Mouse (Mus musculus): ENCODE measurements around the gene Tead1. TPM values are rescaled to one million over a fixed set of nuclear protein-coding genes. Genes with fewer than 3 reads are reported as not detected.

The Tead1 gene
- 10 to 100 TPM; 66.2 to 74.8 TPM for total RNA-seq (2021)
- long read RNA-seq, experiment 1, partial matches to known transcripts, result 0 of 4 reads
- long read RNA-seq, experiment 1, other reads (novel, unspliced or antisense), result 4 of 4 reads
- long read RNA-seq, experiment 2, partial matches to known transcripts, result 3 of 14 reads
- long read RNA-seq, experiment 2, other reads (novel, unspliced or antisense), result 9 of 14 reads

- DNase-seq (ENCODE audit: low spot score in 2 of 2), result peak; percentile 95 to 98
These were observed at the start of gene Tead1 for GRCm38 (mm10) chr7:112679171-112679512. Tead1 (plus strand) TSS chr7:112679318.

DNA sequence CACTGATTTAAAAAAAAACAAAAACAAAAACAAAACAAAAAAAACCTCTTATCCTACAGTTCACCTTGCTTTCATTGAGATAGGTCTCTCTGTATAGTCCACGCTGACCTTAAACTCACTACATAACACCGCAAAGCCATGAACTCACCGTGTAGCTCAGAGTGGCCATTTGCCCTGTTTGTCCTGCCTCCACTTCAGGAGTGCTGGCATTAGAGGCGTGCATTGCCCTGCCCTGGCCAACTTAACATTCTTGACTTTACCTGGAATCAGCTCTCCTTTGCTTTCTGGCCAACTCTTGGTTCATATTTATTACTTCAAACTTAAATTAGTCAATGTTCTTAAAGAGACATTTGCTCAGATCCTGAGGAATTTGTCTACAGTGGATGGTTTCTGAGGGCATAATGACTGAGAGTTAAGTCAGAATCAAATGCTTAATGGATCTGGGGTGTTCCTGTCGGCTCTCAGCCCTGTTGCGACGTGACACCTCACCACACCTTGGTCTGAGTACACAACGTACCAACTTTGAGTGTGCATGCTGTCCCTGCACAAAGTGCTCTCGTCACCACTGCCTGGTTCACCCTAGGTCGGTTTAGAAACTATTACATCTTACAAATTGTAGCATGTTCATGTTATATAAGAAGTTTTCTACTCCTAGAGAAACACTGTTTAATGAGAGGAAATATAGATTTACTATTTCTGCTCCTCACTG lies 44.5 kb upstream of the Tead1 start:
- no peak for DNase-seq (ENCODE audit: low spot score in 2 of 2)

GRCm38 (mm10) chr7:112635936-112636335 lies 43.2 kb upstream of the Tead1 start:
- DNase-seq (ENCODE audit: low spot score in 2 of 2), result no peak

GRCm38 (mm10) chr7:112643866-112644543 lies 35.1 kb upstream of the Tead1 start:
- DNase-seq (ENCODE audit: low spot score in 2 of 2), result no peak

GRCm38 (mm10) chr7:112644701-112645100 lies 34.4 kb upstream of the Tead1 start:
- no peak for DNase-seq (ENCODE audit: low spot score in 2 of 2)

DNA sequence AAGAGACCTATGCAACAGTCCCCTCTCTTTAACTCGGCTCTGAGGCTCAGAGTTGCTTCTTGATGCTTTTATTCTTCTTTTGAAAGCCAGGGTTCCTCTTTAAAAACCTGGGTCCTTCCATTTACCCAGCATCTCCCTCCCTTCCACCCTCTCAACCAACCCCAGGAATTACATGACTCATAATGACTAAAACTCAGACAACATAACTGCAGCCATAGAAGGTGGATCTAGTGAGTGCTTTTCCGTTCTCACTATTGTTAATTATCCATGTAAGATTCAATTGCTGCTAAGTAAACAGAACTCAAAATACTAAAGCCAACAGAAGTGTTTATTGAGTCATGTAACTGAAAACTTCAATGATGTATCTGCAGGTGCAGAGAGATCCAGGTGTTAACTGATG lies 33.4 kb upstream of the Tead1 start:
- no peak for DNase-seq (ENCODE audit: low spot score in 2 of 2)

- no peak for DNase-seq (ENCODE audit: low spot score in 2 of 2)
These were observed 31.7 kb upstream of the Tead1 start for GRCm38 (mm10) chr7:112647417-112647816.

GRCm38 (mm10) chr7:112656141-112656662 lies 22.9 kb upstream of the Tead1 start:
- DNase-seq (ENCODE audit: low spot score in 2 of 2), result no peak

GRCm38 (mm10) chr7:112658939-112659338 lies 20.2 kb upstream of the Tead1 start:
- DNase-seq (ENCODE audit: low spot score in 2 of 2), result no peak

DNA sequence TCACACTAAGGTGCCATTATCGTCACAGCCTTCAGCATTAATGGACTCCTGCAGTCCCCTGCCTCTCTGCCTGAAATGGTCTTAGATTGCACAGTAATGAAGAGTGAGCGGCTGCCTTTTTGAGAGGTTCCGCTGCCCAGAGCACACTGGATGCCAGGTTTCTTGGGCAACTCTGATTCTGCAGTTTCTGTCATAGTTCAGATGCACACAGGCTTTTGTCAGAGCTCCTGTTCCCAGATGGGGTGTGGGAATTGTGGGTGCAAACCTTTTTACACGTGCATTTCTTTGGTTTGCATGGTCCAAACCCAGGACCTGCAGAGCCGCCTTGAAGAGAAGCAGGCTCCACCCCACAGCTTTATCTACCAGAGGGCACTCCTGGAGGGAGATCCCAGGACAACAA lies 19.3 kb upstream of the Tead1 start:
- DNase-seq (ENCODE audit: low spot score in 2 of 2), result no peak

- no peak for DNase-seq (ENCODE audit: low spot score in 2 of 2)
These were observed 18.8 kb upstream of the Tead1 start for GRCm38 (mm10) chr7:112660325-112660724.

GRCm38 (mm10) chr7:112662398-112663313 lies 16.5 kb upstream of the Tead1 start:
- DNase-seq (ENCODE audit: low spot score in 2 of 2), result no peak

DNA sequence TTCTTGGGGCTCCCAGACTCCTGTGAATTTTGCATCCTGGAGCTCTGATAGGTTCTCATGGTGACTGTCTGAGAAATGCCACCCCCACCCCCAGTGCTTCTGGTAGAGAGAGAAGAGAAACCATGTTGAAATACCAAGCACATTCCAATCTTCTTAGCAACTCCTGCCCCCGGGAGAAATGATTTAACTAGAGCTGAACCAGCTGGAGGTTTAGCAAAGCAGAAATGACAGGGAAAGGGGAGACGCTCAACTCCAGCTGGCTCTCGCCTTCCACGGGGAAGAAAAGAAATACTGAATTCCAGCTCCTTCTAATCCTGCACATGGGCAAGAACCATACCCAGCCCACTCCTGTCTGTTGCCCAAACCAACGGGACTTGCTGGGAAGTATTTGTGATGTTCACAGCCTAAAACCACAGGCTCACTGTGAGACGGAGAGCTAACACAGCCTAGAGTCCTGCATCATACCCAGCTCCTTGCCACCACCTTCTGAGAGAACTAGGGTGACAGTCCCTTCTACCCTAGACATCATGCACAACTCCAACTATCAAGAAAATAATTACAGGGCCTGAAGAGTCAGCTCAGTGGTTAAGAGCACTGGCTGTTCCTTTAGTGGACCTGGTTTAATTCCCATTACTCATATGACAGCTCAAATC lies 15.7 kb upstream of the Tead1 start:
- no peak for DNase-seq (ENCODE audit: low spot score in 2 of 2)

- no peak for DNase-seq (ENCODE audit: low spot score in 2 of 2)
These were observed 9.1 kb upstream of the Tead1 start for GRCm38 (mm10) chr7:112669993-112670392.

- DNase-seq (ENCODE audit: low spot score in 2 of 2), result peak in 1 of 2 experiments; percentile 43
These were observed 524 bp upstream of the Tead1 start for GRCm38 (mm10) chr7:112678418-112679170.

- DNase-seq (ENCODE audit: low spot score in 2 of 2), result peak; percentile 43 to 62
These were observed 561 bp downstream of the Tead1 start for GRCm38 (mm10) chr7:112679513-112680245.

- DNase-seq (ENCODE audit: low spot score in 2 of 2), result peak in 1 of 2 experiments; percentile 25
These were observed 1.6 kb downstream of the Tead1 start for GRCm38 (mm10) chr7:112680498-112681251.

Measured in adrenal gland, postnatal 4 days (tissue).